Mouse (Mus musculus) 3134 (cell line): ENCODE measurements around the gene Pttg1.

Experiments used
- DNase-seq: peaks from one replicate; pipeline ENCODE4 v3.0.0-alpha.2; 2011; ENCODE audit warnings: low spot score; ENCODE audit not compliant: insufficient read length; ENCODE audit errors: extremely low read depth

The Pttg1 gene

DNA sequence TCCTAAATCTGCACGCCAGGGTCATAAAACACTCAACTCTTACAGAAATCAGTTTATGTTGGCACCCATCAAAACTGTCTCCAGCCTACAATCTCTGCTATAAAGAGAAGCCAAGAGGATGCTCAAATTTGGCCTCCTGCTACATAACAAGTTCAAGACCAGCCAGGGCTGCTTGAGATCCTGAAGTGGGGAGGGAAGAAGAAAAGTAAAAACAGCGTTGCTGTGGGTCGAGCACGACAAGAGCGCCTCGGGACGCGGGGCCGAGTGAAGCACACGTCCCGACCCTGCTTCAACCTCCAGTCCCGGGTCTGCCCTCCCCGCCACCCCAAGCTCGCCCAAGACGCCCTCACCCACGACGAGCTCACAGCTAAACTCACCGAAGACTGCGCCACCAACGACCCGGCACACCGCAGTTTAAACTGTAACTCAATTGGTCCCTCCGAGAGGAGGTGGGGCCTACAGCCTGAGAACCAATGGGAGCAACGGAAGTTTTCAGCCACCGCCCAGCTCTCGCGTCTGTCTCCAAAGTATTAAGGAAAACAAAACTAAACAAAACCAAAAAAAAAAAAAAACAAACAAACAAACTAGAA lies at the start of gene Pttg1:
TSS of gene Pttg1 (minus strand) at position 428 of the 590 bp plus-strand sequence.
- DNase-seq: peak; percentile 82

DNA sequence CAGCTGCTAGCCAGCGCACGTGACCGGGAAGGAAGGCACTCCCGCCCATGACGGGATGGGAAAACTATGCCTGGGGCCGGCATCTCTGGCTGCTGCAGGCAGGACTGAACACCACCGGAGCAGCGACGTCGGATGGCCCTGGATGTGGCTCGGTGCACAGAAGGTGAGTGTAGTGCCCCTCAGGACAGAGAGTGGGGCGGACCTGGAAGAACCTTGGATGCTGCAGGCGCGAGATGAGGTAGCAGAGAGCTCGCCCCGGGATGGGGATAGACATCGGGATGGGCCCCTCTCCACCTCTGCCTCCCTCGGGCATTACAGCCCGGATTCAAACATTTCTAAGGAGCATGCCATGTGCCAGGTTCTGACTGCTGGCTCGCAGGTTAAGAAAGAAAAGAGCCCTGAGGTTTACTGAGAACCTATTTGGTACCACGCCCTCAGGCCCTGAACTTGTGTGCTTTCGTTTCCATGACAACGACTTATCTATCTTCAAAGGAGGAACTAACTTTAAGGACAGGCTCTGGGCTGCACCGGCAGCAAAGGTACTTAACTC lies 48.2 kb upstream of the Pttg1 start, which contains the start of gene C1qtnf2:
TSS of gene C1qtnf2 (plus strand) at position 52 of the 550 bp plus-strand sequence.
- no peak for DNase-seq

DNA sequence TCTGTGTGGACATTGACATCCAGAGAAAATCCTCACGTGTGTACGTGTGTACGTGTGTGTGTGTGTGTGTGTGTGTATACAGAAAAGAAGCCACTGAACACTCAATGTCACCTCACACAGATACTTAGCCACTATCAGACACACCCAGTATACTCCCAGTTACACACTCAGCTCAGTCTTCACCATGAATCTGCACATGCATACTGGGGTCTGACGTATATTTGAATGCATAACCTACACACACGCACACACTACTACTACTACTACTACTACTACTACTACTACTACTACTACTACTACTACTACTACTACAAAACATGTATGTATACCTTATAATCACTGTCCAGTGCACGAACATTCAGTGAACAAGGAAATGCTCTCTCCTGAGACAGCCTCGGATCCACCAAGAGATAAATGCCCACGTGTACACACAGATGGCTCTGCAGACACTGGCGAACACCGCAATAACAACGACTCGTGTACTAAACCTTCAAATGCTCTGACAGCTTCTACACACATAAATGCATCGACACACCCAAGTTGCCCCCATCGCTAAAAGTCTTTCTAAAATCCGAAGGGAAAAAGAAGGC lies 47.7 kb upstream of the Pttg1 start:
- DNase-seq: no peak

DNA sequence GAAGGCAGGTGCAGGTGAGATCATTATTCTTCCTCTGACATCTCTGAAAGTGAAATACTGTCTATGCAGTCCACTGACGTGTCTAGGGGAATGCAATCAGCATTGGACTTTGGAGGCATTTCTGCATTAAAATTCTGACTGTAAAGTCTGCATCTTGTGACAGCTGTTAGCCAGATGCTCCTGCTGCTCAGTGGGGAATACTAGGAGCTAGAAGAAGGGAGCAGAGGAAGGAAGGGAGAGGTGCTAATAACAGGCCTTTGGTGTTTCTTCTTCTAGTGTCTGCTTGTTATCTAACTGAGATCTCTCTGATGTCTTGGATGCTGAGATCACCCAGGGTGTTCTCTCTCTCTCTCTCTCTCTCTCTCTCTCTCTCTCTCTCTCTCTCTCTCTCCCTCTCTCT lies 47.1 kb upstream of the Pttg1 start:
- no peak for DNase-seq

DNA sequence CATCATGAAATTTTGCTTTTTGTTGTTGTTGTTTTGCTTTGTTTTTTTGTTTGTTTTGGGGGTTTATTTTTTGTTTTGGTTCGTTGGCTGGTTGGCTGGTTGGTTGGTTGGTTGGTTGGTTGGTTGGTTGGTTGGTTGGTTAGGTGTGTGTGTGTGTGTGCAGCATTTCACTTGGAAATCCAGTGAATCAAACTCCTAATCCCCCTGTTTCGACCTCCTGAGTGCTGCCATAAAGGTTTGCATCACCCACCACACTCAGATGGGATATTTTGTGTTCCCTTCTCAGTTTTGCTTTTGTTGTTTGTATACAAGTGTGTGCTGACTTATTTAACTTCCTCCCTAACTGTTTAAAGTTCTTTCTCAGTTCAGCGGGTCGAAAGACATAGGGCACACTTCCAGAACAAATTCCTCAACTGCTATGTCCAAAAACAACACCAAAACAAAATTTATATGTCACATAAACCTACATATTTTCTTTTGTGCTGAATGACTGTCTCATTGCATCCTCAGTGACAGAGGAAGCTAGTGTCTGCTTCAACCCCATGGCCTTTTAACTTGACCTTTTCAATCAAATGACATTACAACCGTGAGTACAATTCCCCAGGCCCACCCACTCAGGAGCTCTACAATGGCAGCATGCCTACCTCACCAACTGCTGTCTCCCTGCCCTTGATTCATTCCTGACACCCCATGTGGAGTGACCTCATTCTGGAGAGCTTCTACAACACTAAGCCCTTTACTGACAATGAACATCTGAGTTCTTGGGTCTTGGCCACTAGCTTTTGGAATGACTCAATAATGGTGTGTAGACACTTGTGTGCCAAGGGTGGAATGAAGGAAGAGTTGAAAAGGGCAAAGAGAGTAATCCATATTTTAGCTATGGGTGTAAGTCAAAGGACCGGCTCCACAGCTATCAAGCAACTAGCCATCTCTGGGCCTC lies 45.1 kb upstream of the Pttg1 start:
- no peak for DNase-seq

DNA sequence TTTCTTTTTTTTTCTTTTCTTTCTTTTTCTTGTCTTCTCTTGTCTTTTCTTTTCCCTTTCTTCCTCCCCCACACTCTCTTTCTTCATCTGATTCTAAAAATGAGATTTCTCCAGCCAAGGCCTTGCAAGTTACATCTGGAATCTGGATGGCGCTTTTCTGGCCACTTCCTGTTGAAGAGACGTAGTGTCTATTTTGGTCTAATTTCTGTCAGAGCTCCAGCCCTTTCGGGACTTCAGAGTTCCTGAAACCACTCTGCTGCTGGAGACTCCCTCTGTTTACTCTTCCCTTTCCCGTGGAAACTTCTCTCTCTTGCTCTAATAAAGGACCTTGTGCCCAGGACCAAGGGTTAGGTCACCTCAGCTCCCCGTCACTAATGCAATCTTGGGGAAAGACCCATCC lies 44.1 kb upstream of the Pttg1 start:
- DNase-seq: no peak

DNA sequence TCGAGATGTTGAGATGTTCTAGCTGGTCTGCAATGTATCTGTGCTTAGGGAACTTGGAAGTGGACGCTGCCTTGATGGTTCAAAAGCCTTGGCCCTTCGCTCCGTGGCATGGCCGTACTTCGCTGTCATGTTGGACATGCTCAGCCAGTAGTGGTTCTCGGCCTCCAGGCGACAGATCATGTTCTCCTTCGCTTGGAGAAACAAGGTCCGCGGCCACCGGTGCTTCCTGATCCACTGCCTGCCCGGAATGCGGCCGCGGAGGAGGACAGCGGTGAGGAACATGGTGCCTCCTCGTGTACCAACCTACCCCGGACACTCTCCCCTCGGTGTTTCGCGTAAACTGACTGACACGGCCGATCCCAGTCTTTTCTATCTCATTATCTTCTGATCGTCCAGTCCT lies 37.2 kb upstream of the Pttg1 start:
- DNase-seq: no peak

DNA sequence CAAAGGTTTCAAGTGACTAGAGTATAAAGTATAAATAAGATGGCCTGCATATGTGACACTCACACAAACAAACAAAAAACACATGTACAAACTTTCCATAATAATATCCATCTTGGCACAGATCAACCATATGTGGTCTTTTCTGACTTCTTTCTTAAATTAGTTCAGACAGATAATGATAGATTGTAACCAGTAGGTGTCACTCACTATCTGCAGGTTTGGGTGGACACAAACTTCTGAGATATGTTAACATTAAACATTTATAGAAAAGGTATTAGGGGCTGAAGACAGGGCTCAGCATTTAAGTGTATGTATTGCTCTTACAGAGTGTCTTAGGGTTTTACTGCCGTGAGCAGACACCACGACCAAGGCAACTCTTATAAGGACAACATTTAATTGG lies 26.2 kb upstream of the Pttg1 start:
- no peak for DNase-seq

DNA sequence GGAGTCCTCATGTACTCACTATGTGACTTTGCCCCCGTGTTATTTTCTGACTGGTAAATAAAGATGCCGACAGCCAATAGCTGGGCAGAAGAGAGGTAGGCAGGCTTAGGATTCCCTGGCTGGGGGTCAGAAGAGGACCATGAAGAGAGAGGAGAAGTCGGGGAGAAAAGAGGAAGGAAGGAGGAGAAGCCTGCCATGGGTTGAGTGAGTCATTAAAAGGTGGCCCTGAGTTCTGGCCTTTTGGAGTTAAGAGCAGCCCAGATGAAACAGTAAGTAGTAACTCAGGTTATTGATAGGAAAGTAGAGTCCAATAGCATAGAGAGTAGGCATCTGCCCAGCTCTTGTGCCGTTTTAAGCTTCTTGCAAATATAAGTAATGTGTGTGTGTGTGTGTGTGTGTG lies 25.3 kb upstream of the Pttg1 start:
- no peak for DNase-seq

DNA sequence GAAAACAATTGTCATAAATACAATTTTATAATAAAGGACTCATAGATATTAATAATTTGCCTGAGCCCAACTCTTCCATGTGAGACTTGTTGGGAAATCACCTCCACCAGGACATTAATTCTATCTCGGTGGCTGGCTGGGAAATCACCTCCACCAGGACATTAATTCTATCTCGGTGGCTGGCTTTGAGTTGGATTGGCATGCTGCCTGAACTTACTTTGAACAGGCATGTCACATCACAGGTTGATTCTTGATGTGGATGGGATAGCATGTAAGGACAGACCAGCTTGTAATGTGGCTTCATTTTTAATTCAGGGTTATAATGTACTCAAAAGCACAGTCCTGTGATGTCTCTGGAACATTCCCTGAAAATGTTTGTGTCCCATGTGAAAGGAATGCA lies 23.9 kb upstream of the Pttg1 start:
- DNase-seq: no peak

DNA sequence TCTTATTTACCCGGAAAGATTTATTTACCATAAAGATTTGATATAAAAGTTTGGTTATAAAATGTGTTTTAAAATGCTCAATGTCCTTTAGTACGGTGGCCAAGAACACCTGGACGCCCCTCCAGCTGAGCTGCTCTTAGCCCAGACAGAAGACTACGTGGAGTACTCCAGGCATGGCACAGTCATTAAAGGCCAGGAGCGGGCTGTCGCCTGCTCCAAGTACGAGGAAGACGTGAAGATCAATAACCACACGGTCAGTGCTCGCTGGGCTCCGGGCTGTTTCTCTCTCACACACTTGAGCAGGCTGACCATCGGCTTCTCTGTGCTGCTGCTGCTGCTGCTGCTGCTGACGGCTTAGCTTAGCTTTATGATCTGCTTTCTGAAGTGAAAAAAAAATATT lies 17.1 kb upstream of the Pttg1 start:
- DNase-seq: no peak

DNA sequence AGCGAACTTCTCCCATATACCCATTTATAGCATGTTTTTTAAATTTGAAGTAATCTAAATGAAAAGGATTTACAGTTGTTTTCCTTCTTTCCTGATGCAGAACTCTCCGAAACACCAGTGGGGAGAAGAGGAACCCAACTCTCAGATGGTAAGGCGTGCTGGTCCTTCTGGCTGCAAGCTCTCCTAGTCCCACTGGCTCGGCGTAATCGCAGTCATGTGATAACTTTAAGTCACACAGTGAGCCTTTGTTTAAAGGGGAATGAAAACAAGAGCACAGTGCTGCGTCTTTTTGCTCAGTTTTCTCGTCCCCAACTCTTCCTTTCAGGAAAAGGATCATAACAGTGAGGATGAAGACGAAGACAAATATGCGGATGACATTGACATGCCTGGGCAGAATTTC lies 15.1 kb upstream of the Pttg1 start:
- no peak for DNase-seq

DNA sequence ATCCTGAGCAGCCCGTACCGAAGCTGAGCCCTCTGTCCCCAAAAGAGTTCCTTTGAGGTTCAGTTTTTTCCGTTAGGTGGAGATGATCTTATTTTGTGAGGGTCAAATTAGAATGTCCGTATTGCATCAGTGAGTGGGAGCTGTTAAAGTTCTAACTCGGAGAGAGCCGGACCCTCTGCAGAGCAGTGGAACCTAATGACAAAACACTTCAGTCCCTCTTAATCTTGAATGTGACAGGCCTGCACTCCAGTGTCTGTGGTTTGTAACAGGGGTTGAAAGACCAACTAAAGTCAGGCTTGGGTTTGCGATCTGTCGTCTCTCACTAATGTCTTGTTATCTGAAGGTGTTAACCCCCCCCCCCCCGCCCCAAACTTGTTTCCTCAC lies 8.0 kb upstream of the Pttg1 start:
- no peak for DNase-seq

DNA sequence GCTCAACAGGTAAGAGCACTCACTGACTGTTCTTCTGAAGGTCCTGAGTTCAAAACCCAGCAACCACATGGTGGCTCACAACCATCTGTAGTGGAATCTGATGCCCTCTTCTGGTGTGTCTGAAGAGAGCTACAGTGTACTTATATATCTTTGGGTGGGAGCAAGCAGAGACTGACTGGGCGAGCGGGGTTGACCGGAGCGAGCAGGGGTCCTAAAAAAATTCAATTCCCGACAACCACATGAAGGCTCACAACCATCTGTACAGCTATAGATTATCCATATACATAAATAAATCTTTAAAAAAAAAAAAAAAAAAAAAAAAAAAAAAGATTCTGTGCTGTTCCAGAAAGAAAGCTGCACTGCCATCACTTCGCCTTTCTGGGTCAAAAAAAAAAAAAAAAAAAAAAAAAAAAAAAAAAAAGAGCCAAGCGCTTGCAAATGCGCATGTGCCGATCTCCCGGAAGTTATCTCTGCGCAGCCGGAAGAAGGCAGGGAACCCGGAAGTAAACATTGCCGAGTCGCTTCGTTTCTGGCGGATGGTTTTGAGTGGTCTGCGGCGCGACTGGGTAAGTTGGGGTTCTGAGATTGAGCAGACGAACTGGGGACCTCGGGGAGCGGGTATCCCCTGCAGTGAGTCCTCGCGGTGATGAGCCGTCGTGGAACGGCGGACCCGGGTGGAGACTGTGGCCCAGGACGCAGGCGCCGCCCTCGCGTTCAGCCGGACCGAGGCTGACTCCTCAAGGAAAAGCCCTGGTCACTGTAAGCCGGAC lies 7.4 kb upstream of the Pttg1 start, which contains the start of gene Slu7:
TSS of gene Slu7 (plus strand) at position 491 of the 770 bp plus-strand sequence.
- peak; percentile 89 for DNase-seq

DNA sequence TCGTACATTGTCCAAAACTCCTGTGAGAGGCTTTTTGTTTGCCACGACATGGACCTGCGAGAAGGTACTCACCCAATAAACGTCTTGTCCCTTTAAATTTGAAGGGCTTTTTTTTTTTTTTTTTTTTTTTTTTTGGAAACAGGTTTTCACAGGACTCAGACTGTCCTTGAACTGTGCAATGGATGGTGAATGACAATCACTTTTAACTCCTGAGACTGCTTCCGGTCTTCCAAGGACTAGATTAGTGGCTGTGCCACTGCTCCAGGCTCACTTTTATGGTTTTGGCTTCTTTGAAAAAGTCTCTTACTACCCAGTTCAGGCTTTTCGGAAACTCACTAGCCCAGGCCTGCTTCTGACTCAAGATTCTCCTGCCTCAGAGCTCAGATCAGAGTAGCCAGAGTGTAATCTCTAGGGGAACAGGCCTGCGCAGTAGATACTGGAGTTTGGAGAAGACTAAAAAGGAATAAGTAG lies 398 bp upstream of the Pttg1 start:
- peak; percentile 25 for DNase-seq

DNA sequence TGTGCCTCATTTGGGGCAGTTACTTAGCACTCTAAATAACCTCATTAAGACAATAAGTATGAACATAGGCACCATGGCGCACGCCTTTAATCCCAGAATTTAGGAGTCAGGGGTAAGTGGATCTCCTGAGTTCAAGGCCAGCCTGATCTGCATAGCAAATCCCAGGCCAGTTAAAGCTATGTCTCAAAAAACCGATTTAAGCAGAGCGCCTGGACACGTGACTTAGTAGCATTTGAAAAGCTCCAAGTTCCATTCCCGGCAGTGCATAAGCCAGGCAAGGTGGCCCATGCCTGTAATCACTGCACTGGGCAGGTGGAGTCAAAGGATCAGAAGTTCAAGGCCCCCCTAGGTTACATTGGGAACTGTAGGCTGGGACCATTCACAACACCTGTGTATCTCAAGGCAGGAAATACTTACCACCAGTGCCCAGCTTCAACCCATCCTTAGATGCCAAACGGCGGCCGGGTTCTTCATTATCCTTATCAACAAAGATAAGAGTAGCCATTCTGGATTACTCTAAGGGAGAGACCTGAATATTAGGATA lies 813 bp downstream of the Pttg1 start:
- no peak for DNase-seq

DNA sequence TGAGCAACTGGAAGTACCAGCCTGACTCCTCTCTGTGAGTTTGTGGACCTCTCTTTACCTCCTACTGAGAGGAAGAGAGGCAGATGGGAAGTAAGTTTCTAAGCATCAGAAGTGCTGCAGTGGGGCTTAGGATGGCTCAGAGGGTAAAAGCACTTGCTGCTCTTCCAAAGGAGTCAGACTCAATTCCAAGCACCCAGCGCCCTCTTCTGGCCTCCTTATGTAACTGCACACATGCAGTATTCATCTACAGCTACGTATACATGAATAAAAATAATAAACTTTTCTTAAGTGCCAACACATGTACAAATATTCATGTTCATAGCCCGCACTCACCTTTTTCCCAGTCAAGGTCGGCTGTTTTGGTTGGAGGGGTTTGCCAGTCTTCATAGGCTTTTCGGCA lies 1.7 kb downstream of the Pttg1 start:
- DNase-seq: no peak

DNA sequence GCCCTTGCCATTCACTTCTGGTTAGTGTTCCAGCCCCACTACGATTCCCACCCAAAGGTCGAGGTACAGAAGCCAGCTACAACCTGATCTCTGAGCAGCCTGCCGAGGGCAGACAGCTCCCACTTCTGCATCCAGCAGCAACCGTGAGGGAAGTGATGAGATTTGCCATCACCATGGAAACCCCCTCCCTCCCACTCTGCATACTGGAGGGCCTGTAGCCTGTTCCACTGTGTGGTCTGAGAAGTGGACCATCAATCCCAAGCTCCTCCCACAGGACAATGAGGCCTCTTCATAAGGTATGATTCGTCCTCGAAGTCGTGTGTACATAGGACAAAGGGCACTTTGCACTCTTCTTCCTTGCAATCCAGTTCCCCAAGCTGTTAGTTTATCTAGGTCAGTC lies 8.8 kb downstream of the Pttg1 start:
- DNase-seq: no peak

DNA sequence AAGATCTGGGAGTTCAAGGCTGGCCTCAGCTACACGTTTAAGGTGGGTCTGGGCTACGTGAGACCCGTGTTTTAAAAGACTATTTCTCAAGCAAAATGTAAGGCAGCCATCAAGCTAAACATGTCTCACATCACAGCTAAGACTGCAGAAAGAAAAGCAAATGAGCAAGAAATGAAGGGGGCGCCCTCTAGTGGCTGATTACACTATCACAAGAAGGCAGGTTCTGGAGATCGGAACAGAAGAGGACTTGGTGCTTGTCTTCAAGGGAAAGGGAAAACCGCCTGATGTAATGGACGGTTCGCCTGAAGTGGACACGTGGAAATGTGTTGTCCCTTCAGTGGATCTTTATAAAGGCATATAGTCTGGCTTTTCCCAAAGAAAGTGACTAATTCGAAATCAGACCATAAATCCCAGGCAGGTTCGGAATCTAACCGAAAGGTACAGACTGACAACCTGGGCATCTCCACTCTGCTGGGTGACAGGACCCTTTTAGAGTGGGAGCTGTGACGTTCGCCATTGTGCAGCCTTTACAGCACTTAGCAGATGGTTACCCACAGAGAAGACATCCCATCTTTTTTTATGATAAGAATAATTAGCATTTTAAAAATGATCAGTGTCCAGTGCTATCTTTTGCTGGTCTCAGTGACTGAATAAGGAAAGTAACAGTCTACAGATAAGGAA lies 13.1 kb downstream of the Pttg1 start:
- peak; percentile 52 for DNase-seq

DNA sequence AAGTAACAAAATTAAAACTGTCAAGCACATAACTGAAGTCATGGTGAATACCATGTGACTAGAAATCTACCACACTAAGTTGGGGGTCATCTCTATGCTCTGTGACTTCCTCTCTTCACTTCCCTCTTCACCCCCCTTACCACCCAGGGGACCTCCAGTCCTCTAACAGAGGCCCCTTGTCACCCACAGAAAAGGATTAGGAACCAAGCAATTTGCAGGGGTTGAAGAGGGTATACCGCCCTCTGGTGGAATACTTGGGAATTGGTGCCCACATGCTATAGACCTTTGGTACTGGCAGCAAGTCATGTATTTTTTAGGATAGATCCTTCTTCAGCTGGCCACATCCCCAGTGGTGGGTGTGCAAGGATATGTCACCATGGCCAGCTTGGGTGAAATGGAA lies 14.6 kb downstream of the Pttg1 start:
- DNase-seq: no peak
